Mouse (Mus musculus) MEL (cell line): ENCODE measurements around the gene Agl. TPM values are rescaled to one million over a fixed set of nuclear protein-coding genes. Genes with fewer than 3 reads are reported as not detected.

ENCODE experiments used
- DNase-seq: peaks from one replicate; pipeline ENCODE4 v3.0.0; 2011; ENCODE audit warnings: low read depth, low spot score
- H3K27ac ChIP-seq: 2 replicates; pipeline ENCODE4 v1.5.1; 2012; ENCODE audit warnings: low read depth, mild to moderate bottlenecking, control low read depth, low read length, moderate library complexity; ENCODE audit not compliant: control insufficient read depth
- H3K27me3 ChIP-seq, 2 experiments: fragments of 150-350 bp in 1 of 2; sonication (generic) in 1 of 2; 2 replicates each; pipeline ENCODE4 v1.6.1; 2012; ENCODE audit warnings: low read length in 2 of 2, mild to moderate bottlenecking in 2 of 2, improper control_type of control experiment in 1 of 2, moderate library complexity in 1 of 2; ENCODE audit not compliant: insufficient read depth in 2 of 2, control insufficient read depth in 1 of 2
- H3K36me3 ChIP-seq, 2 experiments: 2 replicates each; pipeline ENCODE4 v1.6.1; 2012 to 2014; ENCODE audit warnings: low read length in 2 of 2, improper control_type of control experiment in 1 of 2, inconsistent platforms in 1 of 2, mild to moderate bottlenecking in 1 of 2; ENCODE audit not compliant: insufficient read depth in 2 of 2, control insufficient read depth in 1 of 2
- H3K4me1 ChIP-seq, 2 experiments: fragments of 150-350 bp in 1 of 2; sonication (generic) in 1 of 2; 2 replicates each; pipeline ENCODE4 v1.6.1; 2012; ENCODE audit warnings: low read length in 2 of 2, improper control_type of control experiment in 1 of 2, mild to moderate bottlenecking in 1 of 2; ENCODE audit not compliant: insufficient read depth in 2 of 2, control insufficient read depth in 1 of 2
- H3K4me3 ChIP-seq, 2 experiments: fragments of 150-350 bp in 1 of 2; sonication (generic) in 1 of 2; 2 replicates each; pipeline ENCODE4 v1.5.1; 2012; ENCODE audit warnings: low read depth in 2 of 2, low read length in 2 of 2, mild to moderate bottlenecking in 2 of 2, moderate library complexity in 2 of 2, control low read depth in 1 of 2, improper control_type of control experiment in 1 of 2; ENCODE audit not compliant: control insufficient read depth in 1 of 2, insufficient read depth in 1 of 2
- H3K79me2 ChIP-seq: 2 replicates; pipeline ENCODE4 v1.6.1; 2012; ENCODE audit warnings: mild to moderate bottlenecking, low read length, moderate library complexity; ENCODE audit not compliant: control insufficient read depth, poor library complexity, insufficient read depth
- H3K9ac ChIP-seq: 2 replicates; pipeline ENCODE4 v1.6.1; 2012; ENCODE audit warnings: low read depth, mild to moderate bottlenecking, control low read depth, low read length, moderate library complexity; ENCODE audit not compliant: control insufficient read depth, poor library complexity, severe bottlenecking
- H3K9me3 ChIP-seq: fragments of 150-350 bp; sonication (generic); replicated peaks from 2 replicates; pipeline ENCODE4 v1.6.1; 2012; ENCODE audit warnings: mild to moderate bottlenecking, low read length, improper control_type of control experiment, moderate library complexity; ENCODE audit not compliant: insufficient read depth
- CHD1 ChIP-seq: IDR thresholded peaks from 2 replicates; pipeline ENCODE4 v1.6.1; 2012; ENCODE audit warnings: low read depth, mild to moderate bottlenecking, inconsistent platforms, low read length, improper control_type of control experiment
- CTCF ChIP-seq, 3 experiments: IDR thresholded peaks in 2 of 3; conservative IDR thresholded peaks in 1 of 3; 2 replicates each; pipeline ENCODE4 v1.5.1; 2011 to 2012; ENCODE audit warnings: low read length in 3 of 3, low read depth in 2 of 3, mild to moderate bottlenecking in 2 of 3, improper control_type of control experiment in 1 of 3, inconsistent platforms in 1 of 3, mixed read lengths in 1 of 3, moderate library complexity in 1 of 3; ENCODE audit not compliant: control insufficient read depth in 1 of 3, insufficient read depth in 1 of 3, poor library complexity in 1 of 3, severe bottlenecking in 1 of 3
- EP300 ChIP-seq, 2 experiments: IDR thresholded peaks; 2 replicates each; pipeline ENCODE4 v1.6.1; 2011; ENCODE audit warnings: improper control_type of control experiment in 2 of 2, low read length in 2 of 2, low read depth in 1 of 2, mild to moderate bottlenecking in 1 of 2
- ETS1 ChIP-seq: IDR thresholded peaks from 2 replicates; pipeline ENCODE4 v1.6.1; 2012; ENCODE audit warnings: low read depth, mild to moderate bottlenecking, inconsistent platforms, low read length, improper control_type of control experiment, moderate library complexity
- GABPA ChIP-seq: IDR thresholded peaks from 2 replicates; pipeline ENCODE4 v1.6.1; 2012; ENCODE audit warnings: low read depth, mild to moderate bottlenecking, inconsistent platforms, low read length, improper control_type of control experiment, moderate library complexity
- MAFK ChIP-seq: IDR thresholded peaks from 2 replicates; pipeline ENCODE4 v1.6.1; 2011; ENCODE audit warnings: low read depth, mild to moderate bottlenecking, low read length, improper control_type of control experiment, borderline replicate concordance
- MAX ChIP-seq: IDR thresholded peaks from 2 replicates; pipeline ENCODE4 v1.6.1; 2011; ENCODE audit warnings: low read length, improper control_type of control experiment
- MEF2A ChIP-seq: IDR thresholded peaks from 2 replicates; pipeline ENCODE4 v1.6.1; 2014; ENCODE audit warnings: low read depth, mild to moderate bottlenecking, inconsistent platforms, low read length, improper control_type of control experiment; ENCODE audit not compliant: poor library complexity, insufficient replicate concordance, severe bottlenecking; ENCODE audit errors: extremely low read depth
- NRF1 ChIP-seq: IDR thresholded peaks from 2 replicates; pipeline ENCODE4 v1.6.1; 2014; ENCODE audit warnings: low read depth, mild to moderate bottlenecking, inconsistent platforms, low read length, improper control_type of control experiment, moderate library complexity; ENCODE audit not compliant: poor library complexity, insufficient read depth, severe bottlenecking
- POLR2AphosphoS2 ChIP-seq: IDR thresholded peaks from 2 replicates; pipeline ENCODE4 v1.6.1; 2011; ENCODE audit warnings: low read length, improper control_type of control experiment
- POLR2AphosphoS5 ChIP-seq: IDR thresholded peaks from 2 replicates; pipeline ENCODE4 v1.6.1; 2012; ENCODE audit warnings: low read depth, borderline replicate concordance, mild to moderate bottlenecking, inconsistent platforms, low read length, moderate library complexity, mixed read lengths
- RAD21 ChIP-seq: IDR thresholded peaks from 2 replicates; pipeline ENCODE4 v1.6.1; 2011; ENCODE audit warnings: mild to moderate bottlenecking, low read depth, low read length, improper control_type of control experiment
- UBTF ChIP-seq: IDR thresholded peaks from 2 replicates; pipeline ENCODE4 v1.6.1; 2012; ENCODE audit warnings: low read depth, mild to moderate bottlenecking, inconsistent platforms, low read length, improper control_type of control experiment, moderate library complexity, borderline replicate concordance; ENCODE audit not compliant: insufficient read depth
- USF1 ChIP-seq: IDR thresholded peaks from 2 replicates; pipeline ENCODE4 v1.6.1; 2014; ENCODE audit warnings: low read depth, mild to moderate bottlenecking, inconsistent platforms, low read length, improper control_type of control experiment, moderate library complexity
- USF2 ChIP-seq, 2 experiments: IDR thresholded peaks; 2 replicates each; pipeline ENCODE4 v1.6.1; 2011 to 2012; ENCODE audit warnings: improper control_type of control experiment in 2 of 2, low read length in 2 of 2, borderline replicate concordance in 1 of 2, inconsistent platforms in 1 of 2, low read depth in 1 of 2, mild to moderate bottlenecking in 1 of 2; ENCODE audit not compliant: insufficient read depth in 1 of 2
- ZC3H11A ChIP-seq: IDR thresholded peaks from 2 replicates; pipeline ENCODE4 v1.6.1; 2012; ENCODE audit warnings: low read depth, mild to moderate bottlenecking, inconsistent platforms, low read length, improper control_type of control experiment
- ZKSCAN1 ChIP-seq: IDR thresholded peaks from 2 replicates; pipeline ENCODE4 v1.6.1; 2012; ENCODE audit warnings: low read depth, mild to moderate bottlenecking, inconsistent platforms, low read length, improper control_type of control experiment, moderate library complexity
- polyA plus RNA-seq, 2 experiments: library from polyadenylated mRNA; stranded (reverse) in 1 of 2; unstranded in 1 of 2; fragments of >175 nt in 1 of 2; fragments of >200 nt in 1 of 2; gene quantifications; 2 replicates each; pipeline versions ENCODE4 v1.2.1 to v1.2.4; 2012; ENCODE audit warnings: low replicate concordance in 2 of 2, low read depth in 1 of 2; ENCODE audit not compliant: insufficient read length in 2 of 2, insufficient read depth in 1 of 2, missing spikeins in 1 of 2
- total RNA-seq: library from RNA; depleted of rRNA; stranded (reverse); fragments of 300-350 nt; gene quantifications from 2 replicates; pipeline ENCODE4 v1.2.3, GENCODE M21; 2012

Agl gene
- total and polyA plus RNA-seq, 3 experiments, result 4.6 to 21.1 (median 11.9) TPM

DNA sequence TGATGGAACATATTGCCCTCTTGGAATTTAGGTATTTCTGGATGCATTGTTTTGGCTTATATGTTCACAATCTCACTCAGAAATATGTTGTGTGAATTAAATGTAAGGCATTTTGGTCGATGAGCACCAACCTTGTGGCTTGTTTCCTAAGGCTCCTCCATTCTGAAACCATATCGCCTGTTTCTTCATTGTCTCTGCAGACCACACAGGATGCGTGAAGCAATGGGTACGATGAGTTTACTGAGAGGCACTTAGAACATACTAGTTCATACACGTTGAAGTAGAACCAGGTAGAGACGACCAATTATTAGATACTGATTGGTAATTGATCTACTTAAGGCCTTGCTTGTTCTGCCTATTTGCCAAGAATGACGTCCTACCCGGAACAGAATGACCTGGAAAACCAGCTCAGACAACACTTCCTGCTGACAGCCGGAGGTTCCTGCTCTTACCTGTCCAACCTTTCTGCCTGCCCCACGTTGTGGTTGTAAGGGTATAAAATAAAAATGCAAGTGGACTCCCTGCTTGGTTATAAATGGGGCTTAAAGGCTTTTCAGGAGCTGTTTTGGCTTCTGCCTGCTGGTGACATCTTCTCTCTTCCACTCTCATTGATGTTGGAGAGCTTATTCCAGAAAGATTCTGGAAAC, 21.4 kb upstream of the Agl start:
- no peak for DNase-seq
- Histone ChIP-seq H3K36me3 (no peaks in the 10 kb centered on the region), H3K9ac (no peak overlapping the region), H3K27ac (no peak overlapping the region), H3K79me2 (no peaks in the 10 kb centered on the region), H3K9me3 (no peaks in the 10 kb centered on the region), H3K4me1 (no peaks in the 10 kb centered on the region), H3K27me3 (peaks cover 4 to 21% of the 10 kb centered on the region in 2 experiments), H3K4me3 (no peak overlapping the region)
- TF ChIP-seq USF1, result no peak
- TF ChIP-seq NRF1, result no peak
- no peak for TF ChIP-seq RAD21
- no peak for TF ChIP-seq ETS1
- TF ChIP-seq GABPA, result no peak
- no peak for TF ChIP-seq MAX
- no peak for TF ChIP-seq ZKSCAN1
- no peak for TF ChIP-seq CTCF (IDR thresholded peaks at IDR 0.05 in 2 of 3, conservative IDR thresholded peaks at IDR 0.05 in 1 of 3; ENCODE audit: control insufficient read depth in 1 of 3, insufficient read depth in 1 of 3, low read depth in 2 of 3, low read length in 3 of 3, poor library complexity in 1 of 3, severe bottlenecking in 1 of 3)
- no peak for TF ChIP-seq POLR2AphosphoS2

DNA sequence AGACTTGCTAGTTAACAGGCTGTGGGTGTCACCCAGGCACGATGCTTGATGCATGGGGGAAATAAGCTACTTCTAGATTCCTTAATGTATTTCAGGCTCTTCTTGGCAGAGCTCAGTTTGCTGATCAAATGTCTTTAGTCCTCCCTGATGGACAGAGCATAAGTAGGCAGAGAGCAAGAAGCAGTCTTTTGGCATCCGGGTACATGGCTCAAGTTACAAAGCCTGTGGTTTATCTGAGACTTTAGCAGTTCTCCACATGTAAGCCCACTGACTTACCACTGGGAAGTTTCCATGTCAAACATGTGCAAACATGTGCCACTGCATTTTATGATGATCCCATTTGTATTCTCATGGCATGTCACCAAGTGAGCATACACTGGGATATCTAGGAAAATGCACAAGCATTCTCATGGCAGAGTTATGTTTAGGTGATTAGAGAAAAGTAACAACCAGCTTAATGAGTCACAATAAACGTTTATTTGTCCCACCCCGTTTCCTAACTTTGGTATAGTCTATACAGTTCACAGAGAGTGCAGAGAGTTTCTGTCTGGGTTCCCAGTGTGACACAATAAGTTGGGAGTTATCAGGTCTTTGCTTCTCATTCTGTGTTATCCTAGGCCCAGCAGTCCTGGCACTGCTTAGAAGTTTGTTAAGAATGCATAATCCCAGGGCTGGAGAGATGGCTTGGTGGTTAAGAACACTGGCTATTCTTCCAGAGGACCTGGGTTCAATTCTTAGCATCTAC, 18.7 kb upstream of the Agl start:
- TF ChIP-seq MEF2A (no peak), ZC3H11A (no peak), NRF1 (no peak), POLR2AphosphoS5 (no peak), USF2 (IDR thresholded peaks at IDR 0.05; ENCODE audit: borderline replicate concordance in 1 of 2, insufficient read depth in 1 of 2, low read depth in 1 of 2, low read length in 2 of 2) (no peak), MAFK (no peak), CHD1 (no peak), GABPA (no peak), POLR2AphosphoS2 (no peak), EP300 (IDR thresholded peaks at IDR 0.05; ENCODE audit: low read depth in 1 of 2, low read length in 2 of 2) (no peak), UBTF (no peak)
- no peak overlapping the region for H3K4me3 ChIP-seq
- no peaks in the 10 kb centered on the region for H3K9me3 ChIP-seq
- no peak overlapping the region for H3K27ac ChIP-seq
- H3K36me3 ChIP-seq, result no peaks in the 10 kb centered on the region
- no peaks in the 10 kb centered on the region for H3K4me1 ChIP-seq
- no peak overlapping the region for H3K9ac ChIP-seq
- DNase-seq, result no peak
- peaks cover 4 to 21% of the 10 kb centered on the region in 2 experiments for H3K27me3 ChIP-seq
- no peaks in the 10 kb centered on the region for H3K79me2 ChIP-seq
